Mouse (Mus musculus) limb, embryonic 15.5 days (tissue): ENCODE results near the gene Lag3. TPM values are rescaled to one million over a fixed set of nuclear protein-coding genes. Genes with fewer than 3 reads are reported as not detected.

Experiments
- ATAC-seq: fragments of 200-750 bp; cut with Nextera tagmentation; 2 replicates; pipeline ENCODE4 v1.8.0; 2017; ENCODE audit warnings: low read depth, moderate TSS enrichment; ENCODE audit not compliant: insufficient number of reproducible peaks, low FRiP score, low TSS enrichment
- H3K27ac ChIP-seq: fragments of 300-500 bp; sonication (generic); 2 replicates; pipeline ENCODE4 v1.5.1; 2015; ENCODE audit warnings: moderate library complexity, mild to moderate bottlenecking, inconsistent platforms
- H3K27me3 ChIP-seq: fragments of 300-500 bp; sonication (generic); 2 replicates; pipeline ENCODE4 v1.6.1; 2015; ENCODE audit warnings: inconsistent platforms
- H3K36me3 ChIP-seq: fragments of 300-500 bp; sonication (generic); 2 replicates; pipeline ENCODE4 v1.6.1; 2015; ENCODE audit warnings: inconsistent platforms
- H3K4me1 ChIP-seq: fragments of 300-500 bp; sonication (generic); 2 replicates; pipeline ENCODE4 v1.6.1; 2015; ENCODE audit warnings: inconsistent platforms
- H3K4me2 ChIP-seq: fragments of 300-500 bp; sonication (generic); 2 replicates; pipeline ENCODE4 v1.6.1; 2015; ENCODE audit warnings: mild to moderate bottlenecking, inconsistent platforms
- H3K4me3 ChIP-seq: fragments of 300-500 bp; sonication (generic); 2 replicates; pipeline ENCODE4 v1.5.1; 2015; ENCODE audit warnings: mild to moderate bottlenecking, inconsistent platforms
- H3K9ac ChIP-seq: fragments of 300-500 bp; sonication (generic); 2 replicates; pipeline ENCODE4 v1.6.1; 2015; ENCODE audit warnings: inconsistent platforms
- H3K9me3 ChIP-seq: fragments of 300-500 bp; sonication (generic); 2 replicates; pipeline ENCODE4 v1.6.1; 2016; ENCODE audit warnings: inconsistent platforms
- WGBS: fragments of 180-500 bp; shearing (Covaris S2); methylation state at CpG from one replicate; pipeline ENCODE4 v1.1.7; 2015; 5-methylcytosine and 5-hydroxymethylcytosine counted together
- polyA plus RNA-seq: library from polyadenylated mRNA; unstranded; fragments of >200 nt; fragmentation: Nextera tagmentation; extraction: Ambion mirVana; gene quantifications from 2 replicates; pipeline ENCODE4 v1.2.1, GENCODE M21; 2015

Lag3 gene
- polyA plus RNA-seq, 1 experiment from 2014 or later, result 2.3 TPM

GRCm38 (mm10) chr6:124918890-124919627 is 7.6 kb upstream of the Lag3 start:
- 20% methylated on average over 13 of the region's 14 CpGs for WGBS
- H3K4me1 ChIP-seq, result peaks cover 53% of the 10 kb centered on the region
- no peak overlapping the region for H3K9ac ChIP-seq
- H3K27ac ChIP-seq, result peak overlapping the region; percentile 100
- H3K27me3 ChIP-seq, result no peaks in the 10 kb centered on the region
- H3K9me3 ChIP-seq, result no peaks in the 10 kb centered on the region
- H3K4me3 ChIP-seq, result peak overlapping the region; percentile 94
- no peak for ATAC-seq
- H3K36me3 ChIP-seq, result peaks cover 13% of the 10 kb centered on the region
- peak overlapping the region; percentile 90 for H3K4me2 ChIP-seq

GRCm38 (mm10) chr6:124918331-124918690 is 6.8 kb upstream of the Lag3 start:
- Histone ChIP-seq H3K4me1 (peaks cover 58% of the 10 kb centered on the region), H3K9me3 (no peaks in the 10 kb centered on the region), H3K36me3 (peaks cover 21% of the 10 kb centered on the region), H3K4me3 (peak overlapping the region; percentile 94), H3K27ac (peak overlapping the region; percentile 100), H3K27me3 (no peaks in the 10 kb centered on the region), H3K9ac (peak overlapping the region; percentile 98; the same call in 1 of the 2 replicates), H3K4me2 (peak overlapping the region; percentile 90)
- no peak for ATAC-seq
- WGBS, result 12% methylated on average over 7 of the region's 7 CpGs

- H3K27ac ChIP-seq, result peak overlapping the region; percentile 100
- H3K27me3 ChIP-seq, result no peaks in the 10 kb centered on the region
- peak; percentile 79 for ATAC-seq
- peaks cover 27% of the 10 kb centered on the region for H3K36me3 ChIP-seq
- H3K4me1 ChIP-seq, result peaks cover 58% of the 10 kb centered on the region
- peak overlapping the region; percentile 90 for H3K4me2 ChIP-seq
- H3K9ac ChIP-seq, result peak overlapping the region; percentile 98
- H3K9me3 ChIP-seq, result no peaks in the 10 kb centered on the region
- peak overlapping the region; percentile 94 for H3K4me3 ChIP-seq
- WGBS, result 1% methylated on average over 26 of the region's 89 CpGs
Observed at GRCm38 (mm10) chr6:124917518-124918330, 6.2 kb upstream of the Lag3 start.

GRCm38 (mm10) chr6:124916695-124917517 is 5.4 kb upstream of the Lag3 start:
- ATAC-seq, result peak; percentile 15; the same call in 1 of the 2 replicates
- peak overlapping the region; percentile 90 for H3K4me2 ChIP-seq
- peak overlapping the region; percentile 94 for H3K4me3 ChIP-seq
- H3K27ac ChIP-seq, result peak overlapping the region; percentile 100
- H3K27me3 ChIP-seq, result no peaks in the 10 kb centered on the region
- peaks cover 60% of the 10 kb centered on the region for H3K4me1 ChIP-seq
- H3K9ac ChIP-seq, result peak overlapping the region; percentile 98
- WGBS, result under 1% methylated on average over 58 of the region's 67 CpGs
- H3K9me3 ChIP-seq, result no peaks in the 10 kb centered on the region
- peaks cover 31% of the 10 kb centered on the region for H3K36me3 ChIP-seq

- ATAC-seq, result no peak
- Histone ChIP-seq H3K36me3 (peaks cover 31% of the 10 kb centered on the region), H3K9me3 (no peaks in the 10 kb centered on the region), H3K4me1 (peaks cover 61% of the 10 kb centered on the region), H3K27me3 (no peaks in the 10 kb centered on the region), H3K4me3 (peak overlapping the region; percentile 94), H3K9ac (peak overlapping the region; percentile 98), H3K4me2 (peak overlapping the region; percentile 90), H3K27ac (peak overlapping the region; percentile 100)
- WGBS, result 3% methylated on average over 12 of the region's 12 CpGs
Observed at GRCm38 (mm10) chr6:124915942-124916694, 4.6 kb upstream of the Lag3 start.

GRCm38 (mm10) chr6:124915160-124915941 is 3.8 kb upstream of the Lag3 start:
- Histone ChIP-seq H3K27me3 (peaks cover 3% of the 10 kb centered on the region), H3K9ac (peak overlapping the region; percentile 11), H3K27ac (0 out of 2 replicates have a peak overlapping the region, but pooled peaks have one; percentile 27), H3K4me2 (peak overlapping the region; percentile 90), H3K9me3 (no peaks in the 10 kb centered on the region), H3K36me3 (peaks cover 31% of the 10 kb centered on the region), H3K4me1 (peaks cover 61% of the 10 kb centered on the region), H3K4me3 (peak overlapping the region; percentile 94)
- 17% methylated on average over 22 of the region's 22 CpGs for WGBS
- ATAC-seq, result no peak

- Histone ChIP-seq H3K9ac (no peak overlapping the region), H3K27ac (no peak overlapping the region), H3K36me3 (peaks cover 31% of the 10 kb centered on the region), H3K4me3 (no peak overlapping the region; the same call in 1 of the 2 replicates), H3K27me3 (peaks cover 9% of the 10 kb centered on the region), H3K4me2 (peak overlapping the region; percentile 90; the same call in 1 of the 2 replicates), H3K9me3 (no peaks in the 10 kb centered on the region), H3K4me1 (peaks cover 62% of the 10 kb centered on the region)
- ATAC-seq, result no peak
- 87% methylated on average over 7 of the region's 7 CpGs for WGBS
Observed at GRCm38 (mm10) chr6:124914511-124914910, 3.0 kb upstream of the Lag3 start.

- no peak for ATAC-seq
- peak overlapping the region; percentile 50; the same call in 1 of the 2 replicates for H3K27ac ChIP-seq
- H3K36me3 ChIP-seq, result peaks cover 31% of the 10 kb centered on the region
- no peak overlapping the region for H3K9ac ChIP-seq
- H3K4me3 ChIP-seq, result no peak overlapping the region
- H3K27me3 ChIP-seq, result peaks cover 9% of the 10 kb centered on the region
- peaks cover 55% of the 10 kb centered on the region for H3K4me1 ChIP-seq
- H3K9me3 ChIP-seq, result no peaks in the 10 kb centered on the region
- no peak overlapping the region for H3K4me2 ChIP-seq
- 78% methylated on average over 14 of the region's 14 CpGs for WGBS
Observed at GRCm38 (mm10) chr6:124913721-124914285, 2.3 kb upstream of the Lag3 start.

GRCm38 (mm10) chr6:124913214-124913613 is 1.7 kb upstream of the Lag3 start:
- no peaks in the 10 kb centered on the region for H3K9me3 ChIP-seq
- no peak overlapping the region for H3K9ac ChIP-seq
- H3K36me3 ChIP-seq, result peaks cover 31% of the 10 kb centered on the region
- H3K4me2 ChIP-seq, result no peak overlapping the region
- WGBS, result 69% methylated on average over 6 of the region's 6 CpGs
- H3K4me3 ChIP-seq, result no peak overlapping the region
- peak overlapping the region; percentile 50; the same call in 1 of the 2 replicates for H3K27ac ChIP-seq
- peaks cover 49% of the 10 kb centered on the region for H3K4me1 ChIP-seq
- H3K27me3 ChIP-seq, result peaks cover 14% of the 10 kb centered on the region
- no peak for ATAC-seq

GRCm38 (mm10) chr6:124910032-124910431 is 1.5 kb downstream of the Lag3 start:
- H3K9ac ChIP-seq, result peak overlapping the region; percentile 28; the same call in 1 of the 2 replicates
- peaks cover 27% of the 10 kb centered on the region for H3K36me3 ChIP-seq
- H3K27ac ChIP-seq, result no peak overlapping the region
- H3K4me1 ChIP-seq, result peaks cover 37% of the 10 kb centered on the region
- peak overlapping the region; percentile 42 for H3K4me2 ChIP-seq
- peaks cover 15% of the 10 kb centered on the region for H3K27me3 ChIP-seq
- 4% methylated on average over 32 of the region's 32 CpGs for WGBS
- ATAC-seq, result no peak
- no peaks in the 10 kb centered on the region for H3K9me3 ChIP-seq
- H3K4me3 ChIP-seq, result peak overlapping the region; percentile 21
